Mouse (Mus musculus): Measurements from ENCODE around the gene Srcap. TPM values are rescaled to one million over a fixed set of nuclear protein-coding genes. Genes with fewer than 3 reads are reported as not detected.
"Not testable (repeated sequence)": the region's sequence is repeated elsewhere in the genome, so short reads cannot be mapped to it uniquely, and the experiment has no call there.

The Srcap gene
- polyA plus RNA-seq, 1 experiment: 58.1 TPM

GRCm38 (mm10) chr7:127485416-127485815 lies 26.4 kb upstream of the Srcap start:
- Histone ChIP-seq H3K4me1 (ENCODE audit: control insufficient read depth, insufficient read depth, low read length) (peaks cover 19% of the 10 kb centered on the region), H3K4me3 (ENCODE audit: insufficient read depth, low read length) (no peak overlapping the region), H3K27ac (ENCODE audit: insufficient read depth, low read depth, low read length) (no peak overlapping the region)
- TF ChIP-seq CTCF (IDR thresholded peaks at IDR 0.05; ENCODE audit: low read depth, low read length) (no peak), POLR2A (IDR thresholded peaks at IDR 0.05; ENCODE audit: borderline replicate concordance, low read depth, low read length) (no peak)

- not testable (repeated sequence) for H3K4me1 ChIP-seq (ENCODE audit: control insufficient read depth, insufficient read depth, low read length); H3K4me3 ChIP-seq (ENCODE audit: insufficient read depth, low read length); H3K27ac ChIP-seq (ENCODE audit: insufficient read depth, low read depth, low read length)
Observed at GRCm38 (mm10) chr7:127488364-127488763, 23.4 kb upstream of the Srcap start.

GRCm38 (mm10) chr7:127489982-127490381 lies 21.8 kb upstream of the Srcap start:
- no peak overlapping the region for H3K27ac ChIP-seq (ENCODE audit: insufficient read depth, low read depth, low read length)
- no peak overlapping the region for H3K4me3 ChIP-seq (ENCODE audit: insufficient read depth, low read length)
- H3K4me1 ChIP-seq (ENCODE audit: control insufficient read depth, insufficient read depth, low read length): no peaks in the 10 kb centered on the region
- TF ChIP-seq CTCF (IDR thresholded peaks at IDR 0.05; ENCODE audit: low read depth, low read length) (no peak), POLR2A (IDR thresholded peaks at IDR 0.05; ENCODE audit: borderline replicate concordance, low read depth, low read length) (no peak)

- TF ChIP-seq POLR2A (IDR thresholded peaks at IDR 0.05; ENCODE audit: borderline replicate concordance, low read depth, low read length) (no peak), CTCF (IDR thresholded peaks at IDR 0.05; ENCODE audit: low read depth, low read length) (no peak)
- H3K4me1 ChIP-seq (ENCODE audit: control insufficient read depth, insufficient read depth, low read length): no peaks in the 10 kb centered on the region
Observed at GRCm38 (mm10) chr7:127491846-127492245, 19.9 kb upstream of the Srcap start.

GRCm38 (mm10) chr7:127494648-127495047 lies 17.1 kb upstream of the Srcap start:
- TF ChIP-seq POLR2A (IDR thresholded peaks at IDR 0.05; ENCODE audit: borderline replicate concordance, low read depth, low read length) (no peak), CTCF (IDR thresholded peaks at IDR 0.05; ENCODE audit: low read depth, low read length) (no peak)
- Histone ChIP-seq H3K27ac (ENCODE audit: insufficient read depth, low read depth, low read length) (no peak overlapping the region), H3K4me3 (ENCODE audit: insufficient read depth, low read length) (no peak overlapping the region), H3K4me1 (ENCODE audit: control insufficient read depth, insufficient read depth, low read length) (no peaks in the 10 kb centered on the region)

More at GRCm38 (mm10) chr7:127491846-127492245, 19.9 kb upstream of the Srcap start:
- Histone ChIP-seq H3K4me3 (ENCODE audit: insufficient read depth, low read length) (no peak overlapping the region), H3K27ac (ENCODE audit: insufficient read depth, low read depth, low read length) (no peak overlapping the region)

- Histone ChIP-seq H3K27ac (ENCODE audit: insufficient read depth, low read depth, low read length) (no peak overlapping the region), H3K4me1 (ENCODE audit: control insufficient read depth, insufficient read depth, low read length) (no peaks in the 10 kb centered on the region), H3K4me3 (ENCODE audit: insufficient read depth, low read length) (no peak overlapping the region)
- TF ChIP-seq POLR2A (IDR thresholded peaks at IDR 0.05; ENCODE audit: borderline replicate concordance, low read depth, low read length): no peak
- TF ChIP-seq CTCF (IDR thresholded peaks at IDR 0.05; ENCODE audit: low read depth, low read length): no peak
Observed at GRCm38 (mm10) chr7:127497382-127497781, 14.4 kb upstream of the Srcap start.

- no peak overlapping the region for H3K27ac ChIP-seq (ENCODE audit: insufficient read depth, low read depth, low read length)
- no peak for TF ChIP-seq POLR2A (IDR thresholded peaks at IDR 0.05; ENCODE audit: borderline replicate concordance, low read depth, low read length)
- TF ChIP-seq CTCF (IDR thresholded peaks at IDR 0.05; ENCODE audit: low read depth, low read length): no peak
- no peak overlapping the region for H3K4me3 ChIP-seq (ENCODE audit: insufficient read depth, low read length)
- no peaks in the 10 kb centered on the region for H3K4me1 ChIP-seq (ENCODE audit: control insufficient read depth, insufficient read depth, low read length)
Observed at GRCm38 (mm10) chr7:127498407-127498806, 13.4 kb upstream of the Srcap start.

GRCm38 (mm10) chr7:127508291-127508690 lies 3.5 kb upstream of the Srcap start:
- H3K27ac ChIP-seq (ENCODE audit: insufficient read depth, low read depth, low read length): no peak overlapping the region
- peaks cover 3% of the 10 kb centered on the region; the same call in 1 of the 2 replicates for H3K4me1 ChIP-seq (ENCODE audit: control insufficient read depth, insufficient read depth, low read length)
- no peak for TF ChIP-seq POLR2A (IDR thresholded peaks at IDR 0.05; ENCODE audit: borderline replicate concordance, low read depth, low read length)
- no peak for TF ChIP-seq CTCF (IDR thresholded peaks at IDR 0.05; ENCODE audit: low read depth, low read length)

GRCm38 (mm10) chr7:127509830-127510229 lies 2.0 kb upstream of the Srcap start:
- H3K4me3 ChIP-seq (ENCODE audit: insufficient read depth, low read length); H3K27ac ChIP-seq (ENCODE audit: insufficient read depth, low read depth, low read length); H3K4me1 ChIP-seq (ENCODE audit: control insufficient read depth, insufficient read depth, low read length): not testable (repeated sequence)

More at GRCm38 (mm10) chr7:127508291-127508690, 3.5 kb upstream of the Srcap start:
- H3K4me3 ChIP-seq (ENCODE audit: insufficient read depth, low read length): no peak overlapping the region

GRCm38 (mm10) chr7:127511241-127511640 lies 542 bp upstream of the Srcap start:
- no peak for TF ChIP-seq CTCF (IDR thresholded peaks at IDR 0.05; ENCODE audit: low read depth, low read length)
- TF ChIP-seq POLR2A (IDR thresholded peaks at IDR 0.05; ENCODE audit: borderline replicate concordance, low read depth, low read length): no peak
- peak overlapping the region; percentile 98 for H3K4me3 ChIP-seq (ENCODE audit: insufficient read depth, low read length)
- H3K27ac ChIP-seq (ENCODE audit: insufficient read depth, low read depth, low read length): no peak overlapping the region
- peaks cover 9% of the 10 kb centered on the region for H3K4me1 ChIP-seq (ENCODE audit: control insufficient read depth, insufficient read depth, low read length)

Measured in bone marrow macrophage, adult 2 months (primary cell).